Mouse (Mus musculus) urinary bladder, postnatal 4 days (tissue): ENCODE data around the gene Myh14.
A peak's percentile ranks its signal among the peaks of the same experiment; 100 is the strongest.
"Not testable (repeated sequence)": the region's sequence is repeated elsewhere in the genome, so short reads cannot be mapped to it uniquely, and the experiment has no call there.

Experiments
- DNase-seq, 2 experiments: peaks; one replicate each; pipeline ENCODE4 v3.0.0; 2021 to 2022; ENCODE audit warnings: low spot score in 2 of 2

Gene Myh14

GRCm38 (mm10) chr7:44670803-44671202 is at the start of gene Myh14:
Gene Myh14, minus strand, starts transcription at chr7:44670843.
- peak; percentile 82 to 84 for DNase-seq

GRCm38 (mm10) chr7:44709881-44710280 is 39.2 kb upstream of the Myh14 start:
- no peak for DNase-seq

- DNase-seq, result no peak
These were observed 37.9 kb upstream of the Myh14 start, which contains the start of gene Izumo2 for GRCm38 (mm10) chr7:44708574-44708973. Gene Izumo2, plus strand, starts transcription at chr7:44708742.

- not testable (repeated sequence) for DNase-seq
These were observed 37.5 kb upstream of the Myh14 start for GRCm38 (mm10) chr7:44708093-44708492.

GRCm38 (mm10) chr7:44707169-44707675 is 36.6 kb upstream of the Myh14 start:
- DNase-seq, result no peak

- no peak for DNase-seq
These were observed 35.7 kb upstream of the Myh14 start for GRCm38 (mm10) chr7:44706322-44706721.

- DNase-seq, result no peak
These were observed 34.4 kb upstream of the Myh14 start for GRCm38 (mm10) chr7:44705086-44705485.

GRCm38 (mm10) chr7:44704363-44704762 is 33.7 kb upstream of the Myh14 start:
- DNase-seq, result no peak

- no peak for DNase-seq
These were observed 32.3 kb upstream of the Myh14 start for GRCm38 (mm10) chr7:44702985-44703384.

- no peak for DNase-seq
These were observed 31.3 kb upstream of the Myh14 start for GRCm38 (mm10) chr7:44701921-44702320.

- DNase-seq, result no peak
These were observed 27.3 kb upstream of the Myh14 start for GRCm38 (mm10) chr7:44697980-44698379.

GRCm38 (mm10) chr7:44697191-44697710 is 26.6 kb upstream of the Myh14 start:
- peak; percentile 36 to 67 for DNase-seq

GRCm38 (mm10) chr7:44695223-44695622 is 24.6 kb upstream of the Myh14 start:
- no peak for DNase-seq

- no peak for DNase-seq
These were observed 23.0 kb upstream of the Myh14 start for GRCm38 (mm10) chr7:44693427-44694175.

- DNase-seq, result no peak
These were observed 18.7 kb upstream of the Myh14 start for GRCm38 (mm10) chr7:44689331-44689730.

GRCm38 (mm10) chr7:44688890-44689289 is 18.2 kb upstream of the Myh14 start:
- no peak for DNase-seq

- DNase-seq, result no peak
These were observed 15.1 kb upstream of the Myh14 start for GRCm38 (mm10) chr7:44685531-44686402.

GRCm38 (mm10) chr7:44683656-44684055 is 13.0 kb upstream of the Myh14 start:
- DNase-seq, result no peak

- no peak for DNase-seq
These were observed 6.0 kb upstream of the Myh14 start for GRCm38 (mm10) chr7:44676611-44677010.

- no peak for DNase-seq
These were observed 5.5 kb upstream of the Myh14 start for GRCm38 (mm10) chr7:44676126-44676525.

GRCm38 (mm10) chr7:44675171-44675570 is 4.5 kb upstream of the Myh14 start:
- no peak for DNase-seq

GRCm38 (mm10) chr7:44674511-44674910 is 3.9 kb upstream of the Myh14 start:
- no peak for DNase-seq
